Mouse (Mus musculus) effector memory CD4-positive, alpha-beta T cell, adult 5 months (primary cell): ENCODE data around the gene Vars. TPM values are rescaled to one million over a fixed set of nuclear protein-coding genes. Genes with fewer than 3 reads are reported as not detected.

Experiments
- polyA plus RNA-seq: library from polyadenylated mRNA; unstranded; fragments of 100-300 nt; shearing (Covaris generic); gene quantifications from one replicate; pipeline ENCODE4 v1.2.1, GENCODE M21; 2017

The Vars gene
- 182 TPM for polyA plus RNA-seq

GRCm38 (mm10) chr17:35000717-35001451, at the start of gene Vars:
Gene Vars, plus strand, starts transcription at chr17:35000987.

GRCm38 (mm10) chr17:34959130-34959778, 41.5 kb upstream of the Vars start, which contains the start of gene Hspa1b:
Gene Hspa1b, minus strand, starts transcription at chr17:34959238.

GRCm38 (mm10) chr17:34969822-34970221, 31.0 kb upstream of the Vars start, which contains the start of gene Gm20481:
Gene Gm20481, plus strand, starts transcription at chr17:34969912.

GRCm38 (mm10) chr17:34972069-34972749, 28.6 kb upstream of the Vars start, which contains the start of the genes Hspa1a and Hspa1l:
Gene Hspa1a, minus strand, starts transcription at chr17:34972156.
Gene Hspa1l, plus strand, starts transcription at chr17:34972703.

GRCm38 (mm10) chr17:34981690-34982180, 19.1 kb upstream of the Vars start, which contains the start of gene Lsm2:
Gene Lsm2, plus strand, starts transcription at chr17:34981862.

GRCm38 (mm10) chr17:35016376-35016775, 15.6 kb downstream of the Vars start, which contains the start of gene Vwa7:
Gene Vwa7, plus strand, starts transcription at chr17:35016579.

GRCm38 (mm10) chr17:35027277-35028068, 26.7 kb downstream of the Vars start, which contains the start of gene Sapcd1:
Gene Sapcd1, minus strand, starts transcription at chr17:35028016.

GRCm38 (mm10) chr17:35046681-35047455, 46.1 kb downstream of the Vars start, which contains the start of gene Msh5:
Gene Msh5, minus strand, starts transcription at chr17:35046745.

GRCm38 (mm10) chr17:35049561-35050016, 48.8 kb downstream of the Vars start, which contains the start of gene Clic1:
Gene Clic1, plus strand, starts transcription at chr17:35049966.

GRCm38 (mm10) chr17:35058911-35059892, 58.4 kb downstream of the Vars start, which contains the start of gene Ddah2:
Gene Ddah2, plus strand, starts transcription at chr17:35059035.

GRCm38 (mm10) chr17:35064951-35065947, 64.5 kb downstream of the Vars start, which contains the start of gene Ly6g6c:
Gene Ly6g6c, plus strand, starts transcription at chr17:35065388.

Other genes starting within 250 kb of the Vars start
- not detected for gene Cyp21a1, start 196.4 kb upstream of the Vars start, polyA plus RNA-seq
- gene Stk19, start 164.0 kb upstream of the Vars start, polyA plus RNA-seq = 25.8 TPM
- gene Dxo, start 164.0 kb upstream of the Vars start, polyA plus RNA-seq = 123 TPM
- gene Skiv2l, start 150.8 kb upstream of the Vars start, polyA plus RNA-seq = 128 TPM
- gene Nelfe, start 150.6 kb upstream of the Vars start, polyA plus RNA-seq = 49.5 TPM
- not detected for gene Cfb, start 138.5 kb upstream of the Vars start, polyA plus RNA-seq
- 0.21 TPM for gene Zbtb12, start 121.5 kb upstream of the Vars start, polyA plus RNA-seq
- not detected for gene Gm20547, start 118.9 kb upstream of the Vars start, polyA plus RNA-seq
- 1.2 TPM for gene C2, start 102.7 kb upstream of the Vars start, polyA plus RNA-seq
- 57.8 TPM for gene Ehmt2, start 102.5 kb upstream of the Vars start, polyA plus RNA-seq
- not detected for gene Slc44a4, start 86.5 kb upstream of the Vars start, polyA plus RNA-seq
- 74.6 TPM for gene Neu1, start 69.7 kb upstream of the Vars start, polyA plus RNA-seq
- 2,452 TPM for gene Hspa1b, start 41.7 kb upstream of the Vars start, polyA plus RNA-seq
- gene Gm20481, start 31.1 kb upstream of the Vars start, polyA plus RNA-seq = 125 TPM
- gene Hspa1a, start 28.8 kb upstream of the Vars start, polyA plus RNA-seq = 1,550 TPM
- gene Hspa1l, start 28.3 kb upstream of the Vars start, polyA plus RNA-seq = not detected
- gene Lsm2, start 19.1 kb upstream of the Vars start, polyA plus RNA-seq = 47.6 TPM
- gene Vwa7, start 15.6 kb downstream of the Vars start, polyA plus RNA-seq = 0.10 TPM
- not detected for gene Sapcd1, start 27.0 kb downstream of the Vars start, polyA plus RNA-seq
- gene Msh5, start 45.8 kb downstream of the Vars start, polyA plus RNA-seq = 2.2 TPM
- gene Clic1, start 49.0 kb downstream of the Vars start, polyA plus RNA-seq = 305 TPM
- gene Ddah2, start 58.0 kb downstream of the Vars start, polyA plus RNA-seq = 1.00 TPM
- not detected for gene Ly6g6c, start 64.4 kb downstream of the Vars start, polyA plus RNA-seq
- not detected for gene Mpig6b, start 65.2 kb downstream of the Vars start, polyA plus RNA-seq
- not detected for gene Ly6g6e, start 75.9 kb downstream of the Vars start, polyA plus RNA-seq
- not detected for gene Ly6g6d, start 77.1 kb downstream of the Vars start, polyA plus RNA-seq
- gene Ly6g6f, start 84.6 kb downstream of the Vars start, polyA plus RNA-seq = not detected
- gene Abhd16a, start 88.3 kb downstream of the Vars start, polyA plus RNA-seq = 88.6 TPM
- gene Ly6g5c, start 107.3 kb downstream of the Vars start, polyA plus RNA-seq = not detected
- gene Ly6g5b, start 114.4 kb downstream of the Vars start, polyA plus RNA-seq = 2.1 TPM
- gene Gpank1, start 120.5 kb downstream of the Vars start, polyA plus RNA-seq = 43.9 TPM
- 190 TPM for gene Csnk2b, start 121.1 kb downstream of the Vars start, polyA plus RNA-seq
- 0.75 TPM for gene D17H6S53E, start 125.4 kb downstream of the Vars start, polyA plus RNA-seq
- not detected for gene Apom, start 131.1 kb downstream of the Vars start, polyA plus RNA-seq
- 75.1 TPM for gene Bag6, start 134.2 kb downstream of the Vars start, polyA plus RNA-seq
- gene Prrc2a, start 163.9 kb downstream of the Vars start, polyA plus RNA-seq = 38.6 TPM
- gene Aif1, start 175.1 kb downstream of the Vars start, polyA plus RNA-seq = not detected
- 1.6 TPM for gene Lst1, start 187.5 kb downstream of the Vars start, polyA plus RNA-seq
- gene Ltb, start 193.5 kb downstream of the Vars start, polyA plus RNA-seq = 849 TPM
- 107 TPM for gene Tnf, start 201.0 kb downstream of the Vars start, polyA plus RNA-seq
- gene Lta, start 204.4 kb downstream of the Vars start, polyA plus RNA-seq = 42.5 TPM
- gene Gm16181, start 219.8 kb downstream of the Vars start, polyA plus RNA-seq = not detected
- 4.8 TPM for gene Atp6v1g2, start 232.7 kb downstream of the Vars start, polyA plus RNA-seq
- gene Nfkbil1, start 234.8 kb downstream of the Vars start, polyA plus RNA-seq = 18.7 TPM
- 170 TPM for gene Ddx39b, start 240.8 kb downstream of the Vars start, polyA plus RNA-seq